Mouse (Mus musculus): ENCODE data around the gene Espn. TPM values are rescaled to one million over a fixed set of nuclear protein-coding genes. Genes with fewer than 3 reads are reported as not detected.

The Espn gene
- polyA plus RNA-seq, 1 experiment: 87.1 TPM

- H3K4me1 ChIP-seq (ENCODE audit: control insufficient read depth, insufficient read depth, low read length): peaks cover 16% of the 10 kb centered on the region
- peak overlapping the region; percentile 99 for H3K4me3 ChIP-seq (ENCODE audit: control insufficient read depth, low read depth, low read length)
- no peaks in the 10 kb centered on the region for H3K27me3 ChIP-seq (ENCODE audit: control insufficient read depth, insufficient read depth, low read length)
- H3K27ac ChIP-seq (ENCODE audit: control insufficient read depth, insufficient read depth, low read depth, low read length): peak overlapping the region; percentile 95
- TF ChIP-seq POLR2A (IDR thresholded peaks at IDR 0.05; ENCODE audit: control insufficient read depth, low read depth, low read length) (no peak; the same call in 1 of the 2 replicates), CTCF (IDR thresholded peaks at IDR 0.05; ENCODE audit: control insufficient read depth, insufficient read depth, insufficient replicate concordance, low read depth, low read length) (no peak)
- no peaks in the 10 kb centered on the region; the same call in 1 of the 2 replicates for H3K36me3 ChIP-seq (ENCODE audit: control insufficient read depth, insufficient read depth, low read length)
These were observed 26.2 kb upstream of the Espn start for GRCm38 (mm10) chr4:152178344-152178864.

GRCm38 (mm10) chr4:152177537-152178343 lies 25.6 kb upstream of the Espn start, which contains the start of gene Acot7:
Acot7 (plus strand) TSS chr4:152178134.
- peak within 1 kb of the TSS; percentile 95 for H3K27ac ChIP-seq (ENCODE audit: control insufficient read depth, insufficient read depth, low read depth, low read length)
- peaks cover 16% of the 10 kb centered on the region for H3K4me1 ChIP-seq (ENCODE audit: control insufficient read depth, insufficient read depth, low read length)
- H3K27me3 ChIP-seq (ENCODE audit: control insufficient read depth, insufficient read depth, low read length): no peaks in the 10 kb centered on the region
- no peaks in the 10 kb centered on the region; the same call in 1 of the 2 replicates for H3K36me3 ChIP-seq (ENCODE audit: control insufficient read depth, insufficient read depth, low read length)
- peak within 1 kb of the TSS; percentile 99 for H3K4me3 ChIP-seq (ENCODE audit: control insufficient read depth, low read depth, low read length)
- TF ChIP-seq POLR2A (IDR thresholded peaks at IDR 0.05; ENCODE audit: control insufficient read depth, low read depth, low read length): peak; percentile 60
- TF ChIP-seq CTCF (IDR thresholded peaks at IDR 0.05; ENCODE audit: control insufficient read depth, insufficient read depth, insufficient replicate concordance, low read depth, low read length): no peak

- Histone ChIP-seq H3K27ac (ENCODE audit: control insufficient read depth, insufficient read depth, low read depth, low read length) (peak overlapping the region; percentile 83), H3K4me3 (ENCODE audit: control insufficient read depth, low read depth, low read length) (peak overlapping the region; percentile 99), H3K27me3 (ENCODE audit: control insufficient read depth, insufficient read depth, low read length) (no peaks in the 10 kb centered on the region), H3K36me3 (ENCODE audit: control insufficient read depth, insufficient read depth, low read length) (no peaks in the 10 kb centered on the region; the same call in 1 of the 2 replicates), H3K4me1 (ENCODE audit: control insufficient read depth, insufficient read depth, low read length) (peaks cover 16% of the 10 kb centered on the region)
- TF ChIP-seq CTCF (IDR thresholded peaks at IDR 0.05; ENCODE audit: control insufficient read depth, insufficient read depth, insufficient replicate concordance, low read depth, low read length) (no peak), POLR2A (IDR thresholded peaks at IDR 0.05; ENCODE audit: control insufficient read depth, low read depth, low read length) (no peak)
These were observed 25.0 kb upstream of the Espn start for GRCm38 (mm10) chr4:152177174-152177536.

GRCm38 (mm10) chr4:152176638-152177037 lies 24.5 kb upstream of the Espn start:
- no peaks in the 10 kb centered on the region for H3K27me3 ChIP-seq (ENCODE audit: control insufficient read depth, insufficient read depth, low read length)
- H3K4me1 ChIP-seq (ENCODE audit: control insufficient read depth, insufficient read depth, low read length): peaks cover 16% of the 10 kb centered on the region
- no peak overlapping the region for H3K27ac ChIP-seq (ENCODE audit: control insufficient read depth, insufficient read depth, low read depth, low read length)
- no peak overlapping the region for H3K4me3 ChIP-seq (ENCODE audit: control insufficient read depth, low read depth, low read length)
- no peaks in the 10 kb centered on the region; the same call in 1 of the 2 replicates for H3K36me3 ChIP-seq (ENCODE audit: control insufficient read depth, insufficient read depth, low read length)
- TF ChIP-seq POLR2A (IDR thresholded peaks at IDR 0.05; ENCODE audit: control insufficient read depth, low read depth, low read length) (no peak), CTCF (IDR thresholded peaks at IDR 0.05; ENCODE audit: control insufficient read depth, insufficient read depth, insufficient replicate concordance, low read depth, low read length) (no peak)

GRCm38 (mm10) chr4:152173956-152174355 lies 21.8 kb upstream of the Espn start:
- TF ChIP-seq POLR2A (IDR thresholded peaks at IDR 0.05; ENCODE audit: control insufficient read depth, low read depth, low read length) (no peak), CTCF (IDR thresholded peaks at IDR 0.05; ENCODE audit: control insufficient read depth, insufficient read depth, insufficient replicate concordance, low read depth, low read length) (no peak)
- Histone ChIP-seq H3K36me3 (ENCODE audit: control insufficient read depth, insufficient read depth, low read length) (no peaks in the 10 kb centered on the region; the same call in 1 of the 2 replicates), H3K4me1 (ENCODE audit: control insufficient read depth, insufficient read depth, low read length) (peaks cover 15% of the 10 kb centered on the region), H3K27me3 (ENCODE audit: control insufficient read depth, insufficient read depth, low read length) (no peaks in the 10 kb centered on the region), H3K27ac (ENCODE audit: control insufficient read depth, insufficient read depth, low read depth, low read length) (no peak overlapping the region), H3K4me3 (ENCODE audit: control insufficient read depth, low read depth, low read length) (no peak overlapping the region)

- TF ChIP-seq CTCF (IDR thresholded peaks at IDR 0.05; ENCODE audit: control insufficient read depth, insufficient read depth, insufficient replicate concordance, low read depth, low read length) (peak; percentile 91; the same call in 1 of the 2 replicates), POLR2A (IDR thresholded peaks at IDR 0.05; ENCODE audit: control insufficient read depth, low read depth, low read length) (no peak)
- H3K27me3 ChIP-seq (ENCODE audit: control insufficient read depth, insufficient read depth, low read length): no peaks in the 10 kb centered on the region
These were observed 20.9 kb upstream of the Espn start for GRCm38 (mm10) chr4:152173041-152173440.

GRCm38 (mm10) chr4:152171543-152171942 lies 19.4 kb upstream of the Espn start:
- peak; percentile 39; the same call in 1 of the 2 replicates for TF ChIP-seq CTCF (IDR thresholded peaks at IDR 0.05; ENCODE audit: control insufficient read depth, insufficient read depth, insufficient replicate concordance, low read depth, low read length)
- TF ChIP-seq POLR2A (IDR thresholded peaks at IDR 0.05; ENCODE audit: control insufficient read depth, low read depth, low read length): no peak
- H3K36me3 ChIP-seq (ENCODE audit: control insufficient read depth, insufficient read depth, low read length): no peaks in the 10 kb centered on the region
- H3K27me3 ChIP-seq (ENCODE audit: control insufficient read depth, insufficient read depth, low read length): no peaks in the 10 kb centered on the region
- H3K4me3 ChIP-seq (ENCODE audit: control insufficient read depth, low read depth, low read length): no peak overlapping the region
- H3K27ac ChIP-seq (ENCODE audit: control insufficient read depth, insufficient read depth, low read depth, low read length): no peak overlapping the region
- peaks cover 7% of the 10 kb centered on the region for H3K4me1 ChIP-seq (ENCODE audit: control insufficient read depth, insufficient read depth, low read length)

More at GRCm38 (mm10) chr4:152173041-152173440, 20.9 kb upstream of the Espn start:
- no peak overlapping the region for H3K27ac ChIP-seq (ENCODE audit: control insufficient read depth, insufficient read depth, low read depth, low read length)
- H3K4me1 ChIP-seq (ENCODE audit: control insufficient read depth, insufficient read depth, low read length): peaks cover 9% of the 10 kb centered on the region
- H3K4me3 ChIP-seq (ENCODE audit: control insufficient read depth, low read depth, low read length): no peak overlapping the region
- H3K36me3 ChIP-seq (ENCODE audit: control insufficient read depth, insufficient read depth, low read length): no peaks in the 10 kb centered on the region
